Mouse (Mus musculus) liver, postnatal 0 days (tissue): ENCODE measurements at regions not wholly inside any gene's neighbourhood (a gene's known extent, or its start where the extent isn't known, plus 50 kb on each side); places are given as distances from the start of the nearest gene placed in this dataset.

Experiments used
- CTCF ChIP-seq: sonication (generic); IDR thresholded peaks from 2 replicates; pipeline ENCODE4 v1.5.1; 2016; ENCODE audit warnings: antibody characterized with exemption, low read depth
- EP300 ChIP-seq: IDR thresholded peaks from 2 replicates; pipeline ENCODE4 v1.6.1; 2016; ENCODE audit warnings: antibody characterized with exemption, low read depth, mild to moderate bottlenecking

GRCm38 (mm10) chr15:87922091-87922490, 378.0 kb downstream of the Fam19a5 start:
- TF ChIP-seq CTCF (no peak), EP300 (no peak)
